Mouse (Mus musculus): Measurements from ENCODE around the gene Rdh8.
A peak's percentile ranks its signal among the peaks of the same experiment; 100 is the strongest.

Rdh8 gene

DNA sequence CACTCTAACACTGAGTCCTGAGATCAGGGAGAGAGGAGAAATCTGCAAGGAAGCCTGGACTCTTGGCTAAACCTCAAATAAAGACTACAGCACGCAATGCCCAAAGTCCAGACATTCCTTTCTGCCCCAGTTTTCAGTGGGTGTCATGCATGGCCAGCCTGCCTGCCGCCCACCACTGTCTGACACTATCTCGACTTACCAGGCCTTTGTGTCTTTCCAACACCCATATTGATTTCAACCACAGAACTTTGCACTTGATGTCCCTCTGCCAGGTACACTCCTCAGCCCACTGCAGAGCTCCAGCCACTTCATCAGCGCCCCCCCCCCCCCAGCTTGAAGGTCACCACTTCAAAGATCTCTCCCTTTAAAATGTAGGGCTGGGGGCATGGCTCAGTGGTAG is 43.9 kb downstream of the Rdh8 start:
- Histone ChIP-seq H3K27me3 (ENCODE audit: control insufficient read depth, insufficient read depth, low read length, poor library complexity, severe bottlenecking) (no peaks in the 10 kb centered on the region), H3K36me3 (ENCODE audit: control insufficient read depth, insufficient read depth, low read length, poor library complexity, severe bottlenecking) (no peaks in the 10 kb centered on the region)
- no peak for DNase-seq (ENCODE audit: low read depth, low spot score)

DNA sequence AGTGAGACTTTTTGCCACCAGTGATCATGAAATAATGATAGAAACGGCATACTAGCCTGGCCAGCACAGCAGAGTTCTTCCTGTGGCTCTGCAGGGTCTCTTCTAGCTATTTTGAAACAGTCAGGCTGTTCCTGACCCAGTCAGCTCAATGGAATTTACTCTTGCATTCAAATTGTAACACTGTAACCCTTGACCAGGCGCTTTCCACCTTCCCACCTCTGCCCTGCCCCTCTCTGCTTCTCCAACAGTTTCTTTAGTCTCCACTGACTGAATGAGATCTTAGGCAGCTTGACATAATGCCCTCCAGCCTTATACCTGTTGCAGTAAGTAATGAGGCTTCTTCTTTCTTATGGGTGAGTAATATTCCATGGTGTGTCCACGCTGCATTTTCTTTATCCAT is 48.6 kb downstream of the Rdh8 start:
- H3K27me3 ChIP-seq (ENCODE audit: control insufficient read depth, insufficient read depth, low read length, poor library complexity, severe bottlenecking): no peaks in the 10 kb centered on the region
- DNase-seq (ENCODE audit: low read depth, low spot score): no peak
- H3K36me3 ChIP-seq (ENCODE audit: control insufficient read depth, insufficient read depth, low read length, poor library complexity, severe bottlenecking): no peaks in the 10 kb centered on the region

DNA sequence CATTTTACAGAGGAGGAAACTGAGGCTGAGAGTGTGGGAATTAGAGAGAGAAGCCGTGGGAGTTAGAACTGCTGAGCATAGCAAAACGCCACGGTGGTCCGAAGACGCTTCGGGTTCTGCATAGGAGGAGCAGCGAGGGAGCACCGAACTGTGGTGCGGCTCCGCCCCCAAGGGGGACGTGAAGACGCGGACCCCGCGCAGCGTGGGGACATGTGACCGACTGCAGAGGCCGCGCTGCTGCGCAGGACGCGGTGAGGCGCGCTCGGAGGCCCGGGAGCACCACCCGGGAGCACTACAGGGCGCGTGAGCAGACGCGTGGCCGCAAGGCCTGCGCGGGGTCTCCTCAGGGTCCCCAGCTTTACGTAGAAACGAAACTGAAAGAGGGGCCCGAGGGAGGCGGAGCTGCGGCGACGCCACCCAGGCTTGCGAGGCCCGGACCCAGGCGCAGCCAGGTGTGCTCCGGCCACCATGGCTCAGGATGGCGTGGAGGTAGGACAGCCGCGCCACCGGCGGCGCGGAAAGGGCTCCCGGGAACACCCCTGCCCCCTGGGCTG is 50.2 kb downstream of the Rdh8 start, which contains the start of gene A230050P20Rik:
Gene A230050P20Rik, plus strand, starts transcription at position 195 of the 554 bp plus-strand sequence.
- Histone ChIP-seq H3K36me3 (ENCODE audit: control insufficient read depth, insufficient read depth, low read length, poor library complexity, severe bottlenecking) (peaks cover 3% of the 10 kb centered on the region), H3K27me3 (ENCODE audit: control insufficient read depth, insufficient read depth, low read length, poor library complexity, severe bottlenecking) (no peaks in the 10 kb centered on the region)
- DNase-seq (ENCODE audit: low read depth, low spot score): peak; percentile 72

DNA sequence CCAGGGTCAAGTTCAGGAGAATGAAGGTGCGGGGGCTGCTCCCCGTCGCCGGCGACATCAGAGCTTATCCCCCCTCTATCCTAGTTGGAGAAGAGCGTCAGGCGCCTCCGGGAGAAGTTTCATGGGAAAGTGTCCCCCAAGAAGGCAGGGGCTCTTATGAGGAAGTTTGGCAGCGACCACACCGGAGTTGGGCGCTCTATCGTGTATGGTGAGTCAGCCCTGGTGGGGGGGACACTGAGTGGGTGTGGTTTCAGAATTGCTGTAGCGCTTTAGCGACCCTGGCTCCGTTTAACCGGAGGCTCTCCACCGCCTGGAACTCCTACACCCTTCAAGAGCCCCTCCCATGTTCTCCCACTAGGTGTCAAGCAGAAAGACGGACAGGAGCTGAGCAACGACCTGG is 50.9 kb downstream of the Rdh8 start:
- Histone ChIP-seq H3K36me3 (ENCODE audit: control insufficient read depth, insufficient read depth, low read length, poor library complexity, severe bottlenecking) (peaks cover 3% of the 10 kb centered on the region), H3K27me3 (ENCODE audit: control insufficient read depth, insufficient read depth, low read length, poor library complexity, severe bottlenecking) (no peaks in the 10 kb centered on the region)
- peak; percentile 24 for DNase-seq (ENCODE audit: low read depth, low spot score)

DNA sequence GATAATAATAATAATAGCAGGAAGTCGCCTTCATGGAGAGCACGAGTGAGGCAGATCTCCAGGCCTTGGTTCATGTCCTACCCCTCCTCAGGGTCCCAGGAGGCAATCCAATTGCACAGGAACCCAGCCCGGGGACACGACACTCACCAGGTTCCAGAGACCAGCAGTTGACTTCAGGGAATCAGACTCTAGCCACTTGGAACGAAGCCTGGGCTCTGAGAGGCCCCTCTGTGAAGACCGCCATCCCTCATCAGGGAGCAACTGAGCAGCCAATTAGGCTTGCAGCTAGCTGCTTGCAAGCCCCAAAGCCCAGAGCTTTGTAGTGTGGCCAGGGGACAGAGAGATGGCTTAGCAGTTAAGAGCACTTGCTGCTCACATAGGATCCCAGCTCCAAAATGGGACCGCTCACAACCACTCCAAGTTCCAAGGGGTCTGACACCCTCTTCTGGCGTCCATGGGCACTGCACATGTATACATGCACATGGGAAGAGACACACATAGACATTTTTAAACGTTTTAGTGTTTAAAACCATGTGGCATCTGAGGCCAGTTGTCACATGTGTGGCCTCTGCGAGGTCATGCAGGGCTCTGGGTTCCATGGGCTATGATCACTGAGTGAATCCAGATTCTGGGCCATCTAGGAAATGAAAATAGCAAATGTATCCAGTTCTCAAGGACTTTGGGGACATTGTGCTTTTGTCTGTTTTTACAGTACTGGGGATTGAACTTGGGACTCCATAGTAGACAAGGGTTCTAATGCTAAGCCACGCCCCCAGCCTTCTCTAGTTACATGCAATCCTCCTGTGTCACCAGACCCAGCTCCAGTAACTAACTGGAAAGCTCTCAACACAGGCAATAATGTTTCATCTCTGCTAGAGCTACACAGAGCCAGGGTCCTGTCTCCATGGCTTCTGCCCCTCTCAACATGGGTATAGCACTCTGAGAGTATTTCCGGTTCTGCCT is 52.2 kb downstream of the Rdh8 start:
- no peak for DNase-seq (ENCODE audit: low read depth, low spot score)
- peaks cover 3% of the 10 kb centered on the region for H3K36me3 ChIP-seq (ENCODE audit: control insufficient read depth, insufficient read depth, low read length, poor library complexity, severe bottlenecking)
- no peaks in the 10 kb centered on the region for H3K27me3 ChIP-seq (ENCODE audit: control insufficient read depth, insufficient read depth, low read length, poor library complexity, severe bottlenecking)

DNA sequence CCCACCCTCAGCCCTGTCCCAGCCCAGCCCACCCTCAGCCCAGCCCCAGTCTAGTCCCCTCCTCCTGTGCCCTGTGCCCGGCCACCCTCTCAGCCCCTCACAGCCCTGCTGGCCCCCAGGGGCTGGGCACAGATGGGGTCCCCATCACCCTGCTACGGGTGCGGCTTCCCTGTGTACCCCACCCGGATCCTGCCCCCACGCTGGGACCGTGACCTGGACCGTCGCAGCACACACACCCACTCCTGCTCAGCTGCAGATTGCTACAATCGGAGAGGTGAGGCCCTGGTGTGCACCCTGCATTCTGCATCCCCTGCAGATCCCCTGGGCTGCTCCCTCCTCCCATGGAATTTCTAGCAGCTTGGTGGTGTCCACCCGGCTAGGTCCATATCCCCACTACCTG is 54.7 kb downstream of the Rdh8 start:
- no peak for DNase-seq (ENCODE audit: low read depth, low spot score)
- Histone ChIP-seq H3K27me3 (ENCODE audit: control insufficient read depth, insufficient read depth, low read length, poor library complexity, severe bottlenecking) (no peaks in the 10 kb centered on the region), H3K36me3 (ENCODE audit: control insufficient read depth, insufficient read depth, low read length, poor library complexity, severe bottlenecking) (peaks cover 3% of the 10 kb centered on the region)

DNA sequence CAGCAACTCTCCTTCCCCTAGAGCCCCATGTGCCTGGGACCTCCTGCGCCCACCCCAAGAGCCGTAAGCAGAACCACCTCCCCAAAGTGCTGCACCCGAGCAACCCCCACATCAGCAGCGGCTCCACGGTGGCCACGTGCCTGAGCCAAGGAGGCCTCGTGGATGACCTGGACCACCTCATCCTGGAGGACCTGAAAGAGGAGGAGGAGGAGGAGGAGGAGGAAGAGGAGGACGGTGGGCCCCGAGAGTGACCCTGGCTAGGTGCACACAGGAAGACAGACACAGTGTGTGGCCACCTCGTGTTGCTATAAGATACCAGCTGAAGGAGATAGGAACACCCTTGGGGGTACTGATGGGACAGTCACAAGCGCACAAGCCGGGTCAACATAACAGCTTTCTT is 55.2 kb downstream of the Rdh8 start:
- no peak for DNase-seq (ENCODE audit: low read depth, low spot score)
- no peaks in the 10 kb centered on the region for H3K27me3 ChIP-seq (ENCODE audit: control insufficient read depth, insufficient read depth, low read length, poor library complexity, severe bottlenecking)
- H3K36me3 ChIP-seq (ENCODE audit: control insufficient read depth, insufficient read depth, low read length, poor library complexity, severe bottlenecking): peaks cover 3% of the 10 kb centered on the region

DNA sequence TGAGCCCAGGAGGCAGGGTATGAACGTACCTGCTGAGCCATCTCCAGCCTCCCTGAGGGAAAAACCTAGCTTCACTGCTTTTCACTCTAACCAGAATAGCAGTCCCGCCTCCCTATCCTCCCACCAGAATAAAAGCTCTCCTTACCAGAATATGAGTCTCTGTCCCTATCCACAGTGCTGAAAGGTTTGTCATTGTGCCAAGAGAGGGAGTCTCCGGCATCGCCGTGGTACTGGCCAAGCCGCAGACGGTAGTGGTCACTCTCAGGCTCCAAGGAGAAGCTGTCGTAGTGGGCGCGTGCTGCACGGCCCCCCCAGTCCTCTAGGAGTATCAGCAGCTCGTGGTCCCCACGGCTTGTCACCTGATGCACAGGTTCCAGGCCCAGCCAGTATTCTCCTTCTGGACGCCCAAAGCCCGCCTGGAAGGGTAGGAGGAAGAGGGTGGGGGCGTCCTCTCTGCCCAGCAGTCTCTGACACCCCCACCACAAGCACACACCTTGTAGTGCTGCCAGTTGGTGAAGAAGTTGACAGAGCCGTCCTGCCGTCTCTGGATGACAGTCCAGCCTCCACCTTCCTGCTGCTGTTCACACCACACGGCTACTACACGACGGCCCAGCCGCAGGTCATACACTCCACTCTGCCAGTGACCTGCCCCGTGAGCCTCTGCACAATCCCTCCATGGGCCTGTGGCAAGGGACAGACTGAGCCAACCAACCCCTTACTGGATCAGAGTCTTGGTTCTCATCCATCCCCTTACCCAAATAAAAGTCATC is 56.9 kb downstream of the Rdh8 start:
- peaks cover 3% of the 10 kb centered on the region for H3K36me3 ChIP-seq (ENCODE audit: control insufficient read depth, insufficient read depth, low read length, poor library complexity, severe bottlenecking)
- DNase-seq (ENCODE audit: low read depth, low spot score): no peak
- no peaks in the 10 kb centered on the region for H3K27me3 ChIP-seq (ENCODE audit: control insufficient read depth, insufficient read depth, low read length, poor library complexity, severe bottlenecking)
